Mouse (Mus musculus) thymus, adult 2 months (tissue): ENCODE data around the gene Lamp5.

Experiments
- CTCF ChIP-seq: fragments of 200-500 bp; IDR thresholded peaks from 2 replicates; pipeline ENCODE4 v1.5.1; 2012; ENCODE audit warnings: mild to moderate bottlenecking, control low read depth, low read length, moderate library complexity, borderline replicate concordance; ENCODE audit not compliant: control insufficient read depth, poor library complexity, insufficient read depth; ENCODE audit errors: extremely low read depth
- POLR2A ChIP-seq: fragments of 200-500 bp; IDR thresholded peaks from 2 replicates; pipeline ENCODE4 v1.6.1; 2012; ENCODE audit warnings: mild to moderate bottlenecking, low read length, control low read depth, moderate library complexity; ENCODE audit not compliant: control insufficient read depth, poor library complexity, insufficient read depth; ENCODE audit errors: extremely low read depth

DNA sequence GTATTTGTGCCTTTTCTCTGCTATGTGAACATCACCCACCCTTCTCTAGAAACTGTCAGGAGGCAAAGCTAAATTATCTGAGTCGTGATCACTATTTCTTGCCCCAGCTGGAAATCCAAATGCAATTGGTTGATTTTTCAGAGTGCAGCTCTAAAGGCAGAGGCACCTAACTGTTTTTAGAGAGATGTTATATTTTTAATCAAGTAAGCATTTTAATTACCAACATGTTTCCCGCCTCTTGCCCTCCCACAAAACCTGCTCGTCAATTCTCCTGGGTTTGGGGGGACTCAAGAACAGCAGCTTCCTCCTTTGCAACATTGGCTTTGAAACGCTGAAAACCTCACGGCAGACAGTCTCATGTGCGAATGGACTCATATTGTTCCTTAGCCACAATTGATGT is 61.3 kb downstream of the Lamp5 start:
- no peak for TF ChIP-seq POLR2A
- no peak for TF ChIP-seq CTCF
